Mouse (Mus musculus) hindbrain, embryonic 13.5 days (tissue): ENCODE results near the gene Syp. TPM values are rescaled to one million over a fixed set of nuclear protein-coding genes. Genes with fewer than 3 reads are reported as not detected.

Experiments used
- ATAC-seq: fragments of 200-750 bp; cut with Nextera tagmentation; 2 replicates; pipeline ENCODE4 v1.8.0; 2017; ENCODE audit warnings: moderate TSS enrichment; ENCODE audit not compliant: low FRiP score
- H3K27ac ChIP-seq: fragments of 300-500 bp; sonication (generic); 2 replicates; pipeline ENCODE4 v1.5.1; 2015; ENCODE audit warnings: inconsistent platforms, mild to moderate bottlenecking, moderate library complexity
- H3K27me3 ChIP-seq: fragments of 300-500 bp; sonication (generic); 2 replicates; pipeline ENCODE4 v1.6.1; 2015; ENCODE audit warnings: mild to moderate bottlenecking, inconsistent platforms
- H3K36me3 ChIP-seq: fragments of 300-500 bp; sonication (generic); 2 replicates; pipeline ENCODE4 v1.6.1; 2015; ENCODE audit warnings: mild to moderate bottlenecking, inconsistent platforms
- H3K4me1 ChIP-seq: fragments of 300-500 bp; sonication (generic); replicated peaks from 2 replicates; pipeline ENCODE4 v1.6.1; 2015; ENCODE audit warnings: inconsistent platforms
- H3K4me2 ChIP-seq: fragments of 300-500 bp; sonication (generic); 2 replicates; pipeline ENCODE4 v1.6.1; 2015; ENCODE audit warnings: inconsistent platforms, mild to moderate bottlenecking, moderate library complexity
- H3K4me3 ChIP-seq: fragments of 300-500 bp; sonication (generic); 2 replicates; pipeline ENCODE4 v1.5.1; 2015; ENCODE audit warnings: mild to moderate bottlenecking, inconsistent platforms
- H3K9ac ChIP-seq: fragments of 300-500 bp; sonication (generic); 2 replicates; pipeline ENCODE4 v1.6.1; 2015; ENCODE audit warnings: mild to moderate bottlenecking, inconsistent platforms
- H3K9me3 ChIP-seq: fragments of 300-500 bp; sonication (generic); 2 replicates; pipeline ENCODE4 v1.6.1; 2016; ENCODE audit warnings: inconsistent platforms
- WGBS: fragments of 180-500 bp; shearing (Covaris S2); methylation state at CpG from one replicate; pipeline ENCODE4 v1.1.7; 2015; 5-methylcytosine and 5-hydroxymethylcytosine counted together
- polyA plus RNA-seq: library from polyadenylated mRNA; unstranded; fragments of >200 nt; fragmentation: Nextera tagmentation; extraction: Ambion mirVana; gene quantifications from 2 replicates; pipeline ENCODE4 v1.2.1, GENCODE M21; 2015

Syp gene
- polyA plus RNA-seq, 1 experiment from 2014 or later, result 108 TPM

- no peak overlapping the region for H3K9ac ChIP-seq
- 73% methylated on average over 3 of the region's 3 CpGs for WGBS
- ATAC-seq, result no peak
These were observed 52.2 kb downstream of the Syp start for GRCm38 (mm10) chrX:7690486-7690885.

GRCm38 (mm10) chrX:7692862-7693261, 54.6 kb downstream of the Syp start:
- H3K27ac ChIP-seq, result no peak overlapping the region
- no peaks in the 10 kb centered on the region for H3K9me3 ChIP-seq
- H3K27me3 ChIP-seq, result no peaks in the 10 kb centered on the region
- no peak overlapping the region for H3K4me2 ChIP-seq
- no peak for ATAC-seq
- H3K4me3 ChIP-seq, result no peak overlapping the region
- H3K9ac ChIP-seq, result no peak overlapping the region
- 30% methylated on average over 4 of the region's 4 CpGs for WGBS
- no peaks in the 10 kb centered on the region for H3K36me3 ChIP-seq
- H3K4me1 ChIP-seq, result peaks cover 4% of the 10 kb centered on the region

More at GRCm38 (mm10) chrX:7690486-7690885, 52.2 kb downstream of the Syp start:
- Histone ChIP-seq H3K27me3 (no peaks in the 10 kb centered on the region), H3K4me3 (no peak overlapping the region), H3K36me3 (no peaks in the 10 kb centered on the region), H3K4me1 (no peaks in the 10 kb centered on the region), H3K9me3 (no peaks in the 10 kb centered on the region), H3K27ac (no peak overlapping the region), H3K4me2 (no peak overlapping the region)

GRCm38 (mm10) chrX:7696520-7696919, 58.2 kb downstream of the Syp start:
- Histone ChIP-seq H3K27me3 (no peaks in the 10 kb centered on the region), H3K4me2 (peak overlapping the region; percentile 42)
- peak; percentile 63; the same call in 1 of the 2 replicates for ATAC-seq

GRCm38 (mm10) chrX:7696954-7697381, 58.7 kb downstream of the Syp start, which contains the start of gene Gpkow:
Gene Gpkow (plus strand): TSS chrX:7697131.
- H3K27me3 ChIP-seq, result no peaks in the 10 kb centered on the region
- H3K4me1 ChIP-seq, result peaks cover 16% of the 10 kb centered on the region
- WGBS, result 14% methylated on average over 33 of the region's 33 CpGs
- peak within 1 kb of the TSS; percentile 68 for H3K9ac ChIP-seq
- peak within 1 kb of the TSS; percentile 53 for H3K4me3 ChIP-seq
- H3K9me3 ChIP-seq, result no peaks in the 10 kb centered on the region
- peak; percentile 96 for ATAC-seq
- H3K4me2 ChIP-seq, result peak within 1 kb of the TSS; percentile 60
- H3K27ac ChIP-seq, result peak within 1 kb of the TSS; percentile 58
- H3K36me3 ChIP-seq, result peaks cover 9% of the 10 kb centered on the region

More at GRCm38 (mm10) chrX:7696520-7696919, 58.2 kb downstream of the Syp start:
- Histone ChIP-seq H3K27ac (no peak overlapping the region), H3K36me3 (peaks cover 5% of the 10 kb centered on the region; the same call in 1 of the 2 replicates), H3K9ac (no peak overlapping the region), H3K9me3 (no peaks in the 10 kb centered on the region), H3K4me1 (peaks cover 16% of the 10 kb centered on the region), H3K4me3 (peak overlapping the region; percentile 9; the same call in 1 of the 2 replicates)
- 45% methylated on average over 6 of the region's 6 CpGs for WGBS

Other genes with a start within 250 kb of the Syp start
- 0.21 TPM in 1 of 2 replicates, not detected in the other for gene Foxp3, start 64.8 kb upstream of the Syp start, polyA plus RNA-seq
- gene Ppp1r3f, start 64.2 kb upstream of the Syp start, polyA plus RNA-seq, result 4.4 and 5.2 TPM in 2 replicates
- gene Ccdc22, start 33.0 kb upstream of the Syp start, polyA plus RNA-seq, result 29.6 and 32.0 TPM in 2 replicates
- 0.13 TPM in 1 of 2 replicates, not detected in the other for gene Cacna1f, start 31.4 kb upstream of the Syp start, polyA plus RNA-seq
- gene Prickle3, start 18.8 kb downstream of the Syp start, polyA plus RNA-seq, result 1.4 and 1.8 TPM in 2 replicates
- gene Plp2, start 32.9 kb downstream of the Syp start, polyA plus RNA-seq, result 23.8 and 25.1 TPM in 2 replicates
- gene Magix, start 42.8 kb downstream of the Syp start, polyA plus RNA-seq, result 0.09 TPM in 1 of 2 replicates, not detected in the other
- 43.0 and 46.3 TPM in 2 replicates for gene Gpkow, start 58.7 kb downstream of the Syp start, polyA plus RNA-seq
- gene Wdr45, start 75.9 kb downstream of the Syp start, polyA plus RNA-seq, result 32.2 and 32.4 TPM in 2 replicates
- gene Gm45208, start 83.8 kb downstream of the Syp start, polyA plus RNA-seq, result 0.60 TPM in 1 of 2 replicates, not detected in the other
- gene Praf2, start 90.0 kb downstream of the Syp start, polyA plus RNA-seq, result 113 TPM in 2 replicates
- gene Ccdc120, start 112.4 kb downstream of the Syp start, polyA plus RNA-seq, result 53.9 and 55.5 TPM in 2 replicates
- 24.8 and 25.5 TPM in 2 replicates for gene Tfe3, start 124.1 kb downstream of the Syp start, polyA plus RNA-seq
- gene Gripap1, start 151.3 kb downstream of the Syp start, polyA plus RNA-seq, result 73.9 and 77.7 TPM in 2 replicates
- 2.5 and 3.0 TPM in 2 replicates for gene Kcnd1, start 183.8 kb downstream of the Syp start, polyA plus RNA-seq
- 44.2 and 48.3 TPM in 2 replicates for gene Otud5, start 202.9 kb downstream of the Syp start, polyA plus RNA-seq
- 16.0 and 18.7 TPM in 2 replicates for gene Pim2, start 239.8 kb downstream of the Syp start, polyA plus RNA-seq
- 40.9 and 42.3 TPM in 2 replicates for gene Slc35a2, start 245.6 kb downstream of the Syp start, polyA plus RNA-seq